Comparison of ENCODE assay signal across 17 mouse cellular contexts in the genomic region with DNA sequence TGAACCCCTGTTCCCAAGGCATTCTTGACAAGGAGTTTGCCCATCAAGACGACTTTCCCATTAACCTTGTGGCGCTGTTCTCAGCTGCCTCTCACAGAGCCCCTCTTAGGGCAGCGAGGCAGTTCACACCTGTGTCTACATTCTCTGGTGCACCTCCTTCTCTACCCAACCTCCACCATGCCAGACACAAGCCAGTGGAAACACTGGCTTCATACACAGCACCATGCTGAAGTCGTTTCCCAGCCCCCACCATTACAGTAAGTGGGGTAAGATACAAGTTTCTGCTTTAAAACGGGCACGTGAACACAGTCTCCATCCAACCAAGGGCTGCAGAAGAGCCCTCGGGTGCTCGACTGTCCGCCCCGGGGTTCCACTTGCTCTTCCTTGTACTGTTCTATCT. TPM values are rescaled to one million over a fixed set of nuclear protein-coding genes. Genes with fewer than 3 reads are reported as not detected.
DNase-seq lines count a peak whose midpoint lies in the region; ATAC-seq and TF ChIP-seq lines count a peak whose summit lies in the region.
"Had no signal": no experiment of that assay in that cellular context is flagged by ENCODE, and none has a peak within 500 bp of the region (broad histone marks: within the 10 kb centered on the region; RNA-seq: fewer than 3 reads in every experiment).

No protein-coding gene starts in this region.

- no peaks in the 10 kb centered on the region for H3K9me3 ChIP-seq in midbrain, embryonic 16.5 days (replicated peaks; ENCODE audit: control insufficient read depth, low read length, poor library complexity, severe bottlenecking)
- no peaks in the 10 kb centered on the region for H3K9me3 ChIP-seq in midbrain, embryonic 15.5 days
- no peaks in the 10 kb centered on the region for H3K9me3 ChIP-seq in hindbrain, embryonic 16.5 days (ENCODE audit: control insufficient read depth, low read length)
- H3K9me3 ChIP-seq: embryonic facial prominence, embryonic 10.5 days; forebrain, embryonic 13.5 days; heart, embryonic 12.5 days; hindbrain, embryonic 10.5 days had no signal

- no peaks in the 10 kb centered on the region for H3K27me3 ChIP-seq in midbrain, embryonic 16.5 days (ENCODE audit: control insufficient read depth, insufficient read depth, low read depth, low read length)
- H3K27me3 ChIP-seq in midbrain, embryonic 15.5 days (replicated peaks) = no peaks in the 10 kb centered on the region
- no peaks in the 10 kb centered on the region for H3K27me3 ChIP-seq in thymus, adult 2 months (ENCODE audit: control insufficient read depth, insufficient read depth, low read length)
- H3K27me3 ChIP-seq in hindbrain, embryonic 16.5 days (replicated peaks; ENCODE audit: control insufficient read depth, insufficient read depth, low read length) = no peaks in the 10 kb centered on the region
- H3K27me3 ChIP-seq: forebrain, embryonic 13.5 days; heart, embryonic 12.5 days had no signal

- WGBS in midbrain, embryonic 16.5 days = 83% methylated on average over 10 of the region's 10 CpGs
- WGBS in midbrain, embryonic 15.5 days = 86% methylated on average over 10 of the region's 10 CpGs
- WGBS in thymus, adult 2 months = 69% methylated on average over 10 of the region's 10 CpGs
- 88% methylated on average over 10 of the region's 10 CpGs for WGBS in hindbrain, embryonic 16.5 days

- peak; percentile 40 for DNase-seq in thymus, adult 2 months
- DNase-seq in thymus, postnatal 10 days (ENCODE audit: low spot score in 2 of 2) = no peak
- DNase-seq in thymus, postnatal 14 days = peak; percentile 59
- DNase-seq in left cerebral cortex, adult 8-10 months (ENCODE audit: low spot score in 2 of 2) = no peak
- DNase-seq: adrenal gland, adult 8-10 months; adrenal gland, postnatal 36 days; cerebellum, adult 2 months; cerebellum, postnatal 10 days; forebrain, postnatal 0 days; gastrocnemius, postnatal 14 days had no signal

- H3K9ac ChIP-seq in midbrain, embryonic 16.5 days (ENCODE audit: low read depth, low read length) = no peak overlapping the region
- H3K9ac ChIP-seq in midbrain, embryonic 15.5 days = no peak overlapping the region
- no peak overlapping the region for H3K9ac ChIP-seq in hindbrain, embryonic 16.5 days (ENCODE audit: low read depth, low read length)
- H3K9ac ChIP-seq: heart, embryonic 12.5 days had no signal

- TF ChIP-seq POLR2A in thymus, adult 2 months (IDR thresholded peaks at IDR 0.05; ENCODE audit: control insufficient read depth, extremely low read depth, insufficient read depth, low read length, poor library complexity) = no peak

- no peak for TF ChIP-seq CTCF in thymus, adult 2 months (IDR thresholded peaks at IDR 0.05; ENCODE audit: borderline replicate concordance, control insufficient read depth, extremely low read depth, insufficient read depth, low read length, poor library complexity)

- no peak overlapping the region for H3K4me2 ChIP-seq in midbrain, embryonic 16.5 days (ENCODE audit: low read length)
- H3K4me2 ChIP-seq in midbrain, embryonic 15.5 days = no peak overlapping the region
- no peak overlapping the region for H3K4me2 ChIP-seq in hindbrain, embryonic 16.5 days (ENCODE audit: low read length)
- H3K4me2 ChIP-seq: forebrain, embryonic 13.5 days; heart, embryonic 12.5 days had no signal

- H3K27ac ChIP-seq in midbrain, embryonic 16.5 days (ENCODE audit: low read length) = peak overlapping the region; percentile 13; the same call in 1 of the 2 replicates
- no peak overlapping the region for H3K27ac ChIP-seq in midbrain, embryonic 15.5 days
- peak overlapping the region; percentile 52; the same call in 1 of the 2 replicates for H3K27ac ChIP-seq in thymus, adult 2 months (ENCODE audit: control insufficient read depth, insufficient read depth, low read length)
- no peak overlapping the region for H3K27ac ChIP-seq in hindbrain, embryonic 16.5 days (ENCODE audit: low read depth, low read length)
- H3K27ac ChIP-seq: embryonic facial prominence, embryonic 10.5 days; forebrain, embryonic 13.5 days; hindbrain, embryonic 10.5 days had no signal

- H3K36me3 ChIP-seq in midbrain, embryonic 16.5 days (ENCODE audit: control insufficient read depth, insufficient read depth, low read length) = no peaks in the 10 kb centered on the region
- no peaks in the 10 kb centered on the region for H3K36me3 ChIP-seq in midbrain, embryonic 15.5 days (replicated peaks)
- no peaks in the 10 kb centered on the region for H3K36me3 ChIP-seq in thymus, adult 2 months (ENCODE audit: control insufficient read depth, insufficient read depth, low read length)
- H3K36me3 ChIP-seq in hindbrain, embryonic 16.5 days (ENCODE audit: control insufficient read depth, insufficient read depth, low read length) = no peaks in the 10 kb centered on the region
- H3K36me3 ChIP-seq: embryonic facial prominence, embryonic 10.5 days; heart, embryonic 12.5 days; hindbrain, embryonic 10.5 days had no signal

- H3K4me3 ChIP-seq in midbrain, embryonic 16.5 days (ENCODE audit: low read depth, low read length) = no peak overlapping the region
- no peak overlapping the region for H3K4me3 ChIP-seq in midbrain, embryonic 15.5 days
- H3K4me3 ChIP-seq in thymus, adult 2 months (ENCODE audit: control insufficient read depth, insufficient read depth, low read length) = no peak overlapping the region
- H3K4me3 ChIP-seq in hindbrain, embryonic 16.5 days (ENCODE audit: low read length) = no peak overlapping the region
- H3K4me3 ChIP-seq: embryonic facial prominence, embryonic 10.5 days; forebrain, embryonic 13.5 days; heart, embryonic 12.5 days; hindbrain, embryonic 10.5 days had no signal

- ATAC-seq in midbrain, embryonic 16.5 days = no peak
- no peak for ATAC-seq in midbrain, embryonic 15.5 days (replicated peaks)
- ATAC-seq in hindbrain, embryonic 16.5 days = no peak
- ATAC-seq: forebrain, embryonic 13.5 days; forebrain, postnatal 0 days had no signal

- peaks cover 47% of the 10 kb centered on the region for H3K4me1 ChIP-seq in midbrain, embryonic 16.5 days (ENCODE audit: control insufficient read depth, insufficient read depth, low read length)
- H3K4me1 ChIP-seq in midbrain, embryonic 15.5 days = peaks cover 32% of the 10 kb centered on the region
- peaks cover 81% of the 10 kb centered on the region for H3K4me1 ChIP-seq in thymus, adult 2 months (replicated peaks; ENCODE audit: control insufficient read depth, insufficient read depth, low read length)
- peaks cover 26% of the 10 kb centered on the region for H3K4me1 ChIP-seq in hindbrain, embryonic 16.5 days (ENCODE audit: control insufficient read depth, insufficient read depth, low read depth, low read length)

RNA-seq across cellular contexts. Expression of gene Cdk5r1, which starts 33.3 kb away (rescaled TPM):
- polyA plus RNA-seq in midbrain, embryonic 16.5 days (2015; fragmentation: Nextera tagmentation; extraction: Ambion mirVana) = 90.2 and 91.0 TPM in 2 replicates
- 102 and 105 TPM in 2 replicates for polyA plus RNA-seq in midbrain, embryonic 15.5 days (2015; fragmentation: Nextera tagmentation; extraction: Ambion mirVana)
- 10.8 and 12.3 TPM in 2 replicates for polyA plus RNA-seq in thymus, adult 2 months (2012; rRNA removed)
- polyA plus RNA-seq in hindbrain, embryonic 16.5 days (2015; fragmentation: Nextera tagmentation; extraction: Ambion mirVana) = 77.3 and 81.1 TPM in 2 replicates
- 100 to 1,000 TPM; 252 to 280 (median 262) TPM for total RNA-seq in left cerebral cortex, adult 8-10 months (2022)

Comparison
In these comparisons a context has a peak if more than half of its experiments do, and no peak if none do; other contexts are left out.
1. H3K27ac ChIP-seq: peak in midbrain, embryonic 16.5 days (single experiment) and thymus, adult 2 months (single experiment); none in midbrain, embryonic 15.5 days (single experiment) and hindbrain, embryonic 16.5 days (single experiment).
2. DNase-seq: peak in thymus, adult 2 months (single experiment) and thymus, postnatal 14 days (single experiment); none in thymus, postnatal 10 days (0 of 2) and left cerebral cortex, adult 8-10 months (0 of 2).